ENCODE assay signal across 25 mouse cellular contexts in the genomic region with DNA sequence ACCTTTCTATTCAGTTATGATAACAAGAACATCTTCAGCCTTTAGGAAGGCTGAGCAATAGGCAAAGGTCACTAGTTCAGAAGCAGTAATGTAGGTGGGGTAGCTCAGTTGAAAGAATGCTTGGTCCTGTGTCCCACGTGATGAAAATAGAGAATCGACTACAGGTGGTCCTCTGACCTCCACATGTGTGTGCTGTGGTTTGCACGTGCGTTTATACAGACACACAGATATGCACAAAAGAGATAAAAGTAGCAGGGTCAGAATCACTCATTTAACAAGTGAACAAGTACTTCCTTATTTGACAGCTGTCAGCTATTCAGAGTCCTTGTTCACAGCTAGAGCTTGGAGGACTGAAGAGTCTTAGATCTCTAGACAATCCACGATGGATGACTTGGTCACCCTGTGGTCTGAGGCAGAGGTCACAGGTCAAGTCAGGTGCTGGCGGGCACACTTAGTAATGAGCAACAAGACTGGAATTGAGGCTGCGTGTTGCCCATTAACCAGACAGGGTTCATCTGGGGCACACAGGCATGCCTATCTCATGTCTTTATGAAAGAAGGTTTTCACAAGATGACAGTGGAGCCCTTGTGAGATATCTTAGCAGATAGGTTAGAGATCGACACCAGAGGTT.
DNase-seq lines count a peak whose midpoint lies in the region; ATAC-seq and TF ChIP-seq lines count a peak whose summit lies in the region.
"Had no signal": no experiment of that assay in that cellular context is flagged by ENCODE, and none has a peak within 500 bp of the region (broad histone marks: within the 10 kb centered on the region; RNA-seq: fewer than 3 reads in every experiment).

No protein-coding gene starts in this region.

- DNase-seq in hindbrain, embryonic 11.5 days (ENCODE audit: low spot score): no peak
- DNase-seq in midbrain, postnatal 0 days (ENCODE audit: low spot score): no peak
- no peak for DNase-seq in midbrain, embryonic 14.5 days
- DNase-seq in embryo, embryonic 10.5 days (ENCODE audit: low spot score): peak; percentile 37
- no peak for DNase-seq in heart, postnatal 14 days
- DNase-seq: adrenal gland, adult 8-10 months; B cell, adult 2 months; cerebellum, adult 8-10 months; cerebellum, postnatal 36 days; gastrocnemius, postnatal 14 days; kidney, adult 9 months; kidney, postnatal 14 days; layer of hippocampus, adult 9-11 months; lung, postnatal 14 days; right cerebral cortex, postnatal 25 days; thymus, adult 18-20 months; thymus, postnatal 25 days had no signal

- H3K9ac ChIP-seq in hindbrain, embryonic 11.5 days (ENCODE audit: low read depth, low read length): no peak overlapping the region
- H3K9ac ChIP-seq in hindbrain, embryonic 16.5 days (ENCODE audit: low read depth, low read length): no peak overlapping the region
- H3K9ac ChIP-seq in midbrain, postnatal 0 days (replicated peaks; ENCODE audit: low read length, poor library complexity, severe bottlenecking): no peak overlapping the region
- H3K9ac ChIP-seq in midbrain, embryonic 14.5 days (replicated peaks; ENCODE audit: low read length): no peak overlapping the region
- H3K9ac ChIP-seq: hindbrain, embryonic 12.5 days; limb, embryonic 12.5 days; liver, embryonic 15.5 days; lung, embryonic 14.5 days had no signal

- WGBS in hindbrain, embryonic 11.5 days: 29% methylated on average over 8 of the region's 8 CpGs
- WGBS in hindbrain, embryonic 16.5 days: 44% methylated on average over 8 of the region's 8 CpGs
- WGBS in midbrain, postnatal 0 days: 70% methylated on average over 8 of the region's 8 CpGs
- WGBS in midbrain, embryonic 14.5 days: 69% methylated on average over 8 of the region's 8 CpGs

- no peak overlapping the region for H3K4me3 ChIP-seq in hindbrain, embryonic 11.5 days (ENCODE audit: low read depth, low read length)
- H3K4me3 ChIP-seq in hindbrain, embryonic 16.5 days (ENCODE audit: low read length): no peak overlapping the region
- no peak overlapping the region for H3K4me3 ChIP-seq in midbrain, postnatal 0 days (ENCODE audit: low read depth, low read length)
- H3K4me3 ChIP-seq in midbrain, embryonic 14.5 days (replicated peaks; ENCODE audit: low read depth, low read length): no peak overlapping the region
- H3K4me3 ChIP-seq: hindbrain, embryonic 12.5 days; limb, embryonic 12.5 days; liver, embryonic 15.5 days had no signal

- 0 out of 2 replicates have a peak, but pooled peaks have one; percentile 27 for ATAC-seq in hindbrain, embryonic 11.5 days (ENCODE audit: low FRiP score)
- ATAC-seq in hindbrain, embryonic 16.5 days: no peak
- ATAC-seq in midbrain, postnatal 0 days (ENCODE audit: low FRiP score): 0 out of 2 replicates have a peak, but pooled peaks have one; percentile 27
- ATAC-seq in midbrain, embryonic 14.5 days (ENCODE audit: low FRiP score, low TSS enrichment): no peak
- ATAC-seq in megakaryocyte-erythroid progenitor cell, adult 5-6 weeks (replicated peaks; ENCODE audit: low FRiP score, low TSS enrichment, poor library complexity, severe bottlenecking): no peak
- ATAC-seq: intestine, embryonic 16.5 days had no signal

- H3K9me3 ChIP-seq in hindbrain, embryonic 11.5 days (ENCODE audit: control insufficient read depth, low read length): no peaks in the 10 kb centered on the region
- no peaks in the 10 kb centered on the region for H3K9me3 ChIP-seq in hindbrain, embryonic 16.5 days (ENCODE audit: control insufficient read depth, low read length)
- no peaks in the 10 kb centered on the region for H3K9me3 ChIP-seq in midbrain, postnatal 0 days (ENCODE audit: low read length)
- H3K9me3 ChIP-seq in midbrain, embryonic 14.5 days (ENCODE audit: control insufficient read depth, low read length): no peaks in the 10 kb centered on the region
- H3K9me3 ChIP-seq: hindbrain, embryonic 12.5 days; limb, embryonic 12.5 days; liver, embryonic 15.5 days had no signal

- H3K36me3 ChIP-seq in hindbrain, embryonic 11.5 days (ENCODE audit: control insufficient read depth, insufficient read depth, low read length): no peaks in the 10 kb centered on the region
- no peaks in the 10 kb centered on the region for H3K36me3 ChIP-seq in hindbrain, embryonic 16.5 days (ENCODE audit: control insufficient read depth, insufficient read depth, low read length)
- H3K36me3 ChIP-seq in midbrain, postnatal 0 days (ENCODE audit: insufficient read depth, low read length): no peaks in the 10 kb centered on the region
- H3K36me3 ChIP-seq in midbrain, embryonic 14.5 days (ENCODE audit: control insufficient read depth, insufficient read depth, low read length): no peaks in the 10 kb centered on the region
- H3K36me3 ChIP-seq: hindbrain, embryonic 12.5 days; limb, embryonic 12.5 days; liver, embryonic 15.5 days had no signal

- TF ChIP-seq CTCF in midbrain, postnatal 0 days (IDR thresholded peaks at IDR 0.05): no peak

- H3K27me3 ChIP-seq in hindbrain, embryonic 11.5 days (ENCODE audit: control insufficient read depth, insufficient read depth, low read length): no peaks in the 10 kb centered on the region
- no peaks in the 10 kb centered on the region for H3K27me3 ChIP-seq in hindbrain, embryonic 16.5 days (replicated peaks; ENCODE audit: control insufficient read depth, insufficient read depth, low read length)
- H3K27me3 ChIP-seq in midbrain, postnatal 0 days (ENCODE audit: insufficient read depth, low read length): no peaks in the 10 kb centered on the region
- H3K27me3 ChIP-seq in midbrain, embryonic 14.5 days (ENCODE audit: control insufficient read depth, insufficient read depth, low read length): no peaks in the 10 kb centered on the region
- H3K27me3 ChIP-seq: hindbrain, embryonic 12.5 days; limb, embryonic 12.5 days; liver, embryonic 15.5 days had no signal

- intact Hi-C loops in heart, postnatal 14 days (cut with DNase I): no loop called here

- H3K27ac ChIP-seq in hindbrain, embryonic 11.5 days (ENCODE audit: low read depth, low read length): no peak overlapping the region
- H3K27ac ChIP-seq in hindbrain, embryonic 16.5 days (ENCODE audit: low read depth, low read length): no peak overlapping the region
- no peak overlapping the region for H3K27ac ChIP-seq in midbrain, postnatal 0 days (ENCODE audit: low read depth, low read length)
- no peak overlapping the region for H3K27ac ChIP-seq in midbrain, embryonic 14.5 days (replicated peaks; ENCODE audit: low read depth, low read length)
- H3K27ac ChIP-seq: hindbrain, embryonic 12.5 days; limb, embryonic 12.5 days; liver, embryonic 15.5 days; stomach, postnatal 0 days had no signal

- H3K4me2 ChIP-seq in hindbrain, embryonic 11.5 days (replicated peaks; ENCODE audit: low read depth, low read length): no peak overlapping the region
- H3K4me2 ChIP-seq in hindbrain, embryonic 16.5 days (ENCODE audit: low read length): no peak overlapping the region
- no peak overlapping the region for H3K4me2 ChIP-seq in midbrain, postnatal 0 days (ENCODE audit: low read depth, low read length, poor library complexity, severe bottlenecking)
- no peak overlapping the region for H3K4me2 ChIP-seq in midbrain, embryonic 14.5 days (ENCODE audit: low read length)
- H3K4me2 ChIP-seq: hindbrain, embryonic 12.5 days; limb, embryonic 12.5 days; liver, embryonic 15.5 days; lung, embryonic 14.5 days had no signal

- H3K4me1 ChIP-seq in hindbrain, embryonic 11.5 days (replicated peaks; ENCODE audit: control insufficient read depth, insufficient read depth, low read length): no peaks in the 10 kb centered on the region
- H3K4me1 ChIP-seq in hindbrain, embryonic 16.5 days (ENCODE audit: control insufficient read depth, insufficient read depth, low read depth, low read length): no peaks in the 10 kb centered on the region
- H3K4me1 ChIP-seq in midbrain, postnatal 0 days (ENCODE audit: insufficient read depth, low read length): no peaks in the 10 kb centered on the region
- H3K4me1 ChIP-seq in midbrain, embryonic 14.5 days (ENCODE audit: control insufficient read depth, insufficient read depth, low read length): no peaks in the 10 kb centered on the region
- H3K4me1 ChIP-seq: hindbrain, embryonic 12.5 days; limb, embryonic 12.5 days; liver, embryonic 15.5 days had no signal

Comparison
In these comparisons a context has a peak if more than half of its experiments do, and no peak if none do; other contexts are left out.
1. ATAC-seq: peak in hindbrain, embryonic 11.5 days (single experiment) and midbrain, postnatal 0 days (single experiment); none in hindbrain, embryonic 16.5 days (single experiment), midbrain, embryonic 14.5 days (single experiment) and megakaryocyte-erythroid progenitor cell, adult 5-6 weeks (single experiment).